Mouse (Mus musculus) frontal cortex, postnatal 10 days (tissue): ENCODE measurements around the gene Wdr26.

Source experiments
- DNase-seq, 2 experiments: peaks; one replicate each; pipeline ENCODE4 v3.0.0; 2022; ENCODE audit warnings: low spot score in 2 of 2, mixed read lengths in 1 of 2

Wdr26 gene

GRCm38 (mm10) chr1:181167816-181168215 is 44.0 kb downstream of the Wdr26 start:
- DNase-seq, result no peak

GRCm38 (mm10) chr1:181151541-181151940 is 60.3 kb downstream of the Wdr26 start:
- no peak for DNase-seq

DNA sequence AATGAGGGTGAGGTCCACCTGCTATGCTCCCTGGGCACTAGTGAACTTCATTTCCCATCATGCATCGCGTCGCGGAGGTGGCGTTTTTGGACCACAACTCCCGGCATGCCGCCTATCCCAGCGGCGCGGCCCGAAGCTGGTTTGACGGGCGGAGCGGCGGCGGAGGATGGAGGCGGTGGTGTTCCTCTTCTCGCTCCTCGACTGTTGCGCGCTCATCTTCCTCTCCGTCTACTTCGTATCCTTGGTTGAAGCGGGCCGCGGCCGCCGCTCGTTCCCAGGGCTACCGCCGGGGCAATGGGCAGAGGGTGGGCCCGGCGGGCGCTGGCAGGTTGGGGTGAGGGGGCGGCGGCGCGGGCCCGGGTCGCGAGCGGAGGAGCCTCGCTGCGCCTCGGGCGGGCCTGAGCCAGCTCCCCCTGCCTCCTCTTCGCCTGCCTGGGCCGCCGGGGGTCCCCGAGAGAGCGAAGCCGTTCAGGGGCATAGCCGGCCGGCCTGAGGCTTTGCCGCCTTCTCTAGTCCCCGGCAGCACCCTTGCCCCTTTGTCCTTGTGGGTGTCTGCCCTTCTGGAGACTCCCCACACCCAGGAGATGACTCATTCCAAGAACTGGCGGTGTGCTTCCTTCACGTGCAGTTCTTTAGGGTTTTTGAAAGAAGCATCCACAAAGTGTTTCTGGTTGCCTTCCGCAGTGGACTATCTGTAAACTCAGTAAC is 60.8 kb downstream of the Wdr26 start:
- peak; percentile 80 to 89 for DNase-seq

DNA sequence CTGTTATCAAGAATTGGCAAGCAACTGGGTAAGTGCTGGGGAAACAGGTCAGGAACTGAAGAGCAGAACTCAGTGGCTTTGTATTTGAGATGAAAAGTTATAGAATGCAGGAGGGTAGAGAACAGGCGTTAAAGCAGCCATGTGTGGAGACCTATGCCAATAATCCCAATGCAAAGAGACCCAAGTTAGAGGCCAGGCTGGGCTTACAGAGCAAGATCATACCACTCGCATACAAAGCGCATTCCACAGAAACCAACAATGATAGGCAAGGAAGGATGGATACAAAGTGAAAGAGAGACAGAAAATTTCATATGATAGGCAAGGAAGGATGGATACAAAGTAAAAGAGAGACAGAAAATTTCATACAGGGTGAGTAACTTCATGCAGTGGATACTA is 61.4 kb downstream of the Wdr26 start:
- no peak for DNase-seq

GRCm38 (mm10) chr1:181149373-181150017 is 62.3 kb downstream of the Wdr26 start:
- DNase-seq, result no peak

GRCm38 (mm10) chr1:181148540-181148939 is 63.3 kb downstream of the Wdr26 start:
- no peak for DNase-seq

DNA sequence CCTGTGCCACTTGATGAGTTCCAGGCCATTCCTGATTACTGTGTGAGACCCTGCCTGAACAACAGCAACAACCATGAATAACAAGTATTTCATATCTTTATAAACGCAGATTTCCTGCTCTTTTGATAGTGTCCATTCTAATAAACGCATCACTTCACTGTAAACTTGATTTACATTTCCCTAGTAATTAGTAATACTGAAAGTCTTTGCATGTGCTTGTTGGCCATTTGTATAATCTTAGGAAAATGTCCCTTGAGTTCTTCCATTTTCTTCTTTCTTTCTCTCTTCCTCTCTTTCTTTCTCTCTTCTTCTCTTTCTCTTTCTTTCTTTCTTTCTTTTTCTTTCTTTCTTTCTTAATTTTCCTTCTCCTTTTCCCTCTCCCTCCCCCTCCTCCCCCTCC is 65.6 kb downstream of the Wdr26 start:
- DNase-seq, result no peak

DNA sequence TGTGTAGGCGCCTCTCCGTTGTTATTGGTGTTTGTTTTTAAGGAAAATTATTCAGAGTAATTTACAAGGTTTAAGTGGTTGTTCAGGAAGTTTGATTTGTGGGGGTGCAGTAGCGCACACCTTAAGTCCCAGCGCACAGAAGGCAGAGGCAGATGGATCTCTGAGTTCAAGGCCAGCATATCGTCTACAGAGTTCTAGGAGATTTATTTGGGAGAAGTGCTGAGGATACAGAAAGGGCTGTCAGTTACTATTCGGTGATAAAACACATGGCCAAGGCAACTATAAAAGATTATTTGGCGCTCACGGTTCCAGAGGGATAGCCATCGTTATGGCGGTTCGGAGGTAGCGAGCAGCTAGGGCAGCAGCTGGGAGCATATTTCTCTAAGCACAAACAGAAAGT is 66.8 kb downstream of the Wdr26 start:
- DNase-seq, result no peak

DNA sequence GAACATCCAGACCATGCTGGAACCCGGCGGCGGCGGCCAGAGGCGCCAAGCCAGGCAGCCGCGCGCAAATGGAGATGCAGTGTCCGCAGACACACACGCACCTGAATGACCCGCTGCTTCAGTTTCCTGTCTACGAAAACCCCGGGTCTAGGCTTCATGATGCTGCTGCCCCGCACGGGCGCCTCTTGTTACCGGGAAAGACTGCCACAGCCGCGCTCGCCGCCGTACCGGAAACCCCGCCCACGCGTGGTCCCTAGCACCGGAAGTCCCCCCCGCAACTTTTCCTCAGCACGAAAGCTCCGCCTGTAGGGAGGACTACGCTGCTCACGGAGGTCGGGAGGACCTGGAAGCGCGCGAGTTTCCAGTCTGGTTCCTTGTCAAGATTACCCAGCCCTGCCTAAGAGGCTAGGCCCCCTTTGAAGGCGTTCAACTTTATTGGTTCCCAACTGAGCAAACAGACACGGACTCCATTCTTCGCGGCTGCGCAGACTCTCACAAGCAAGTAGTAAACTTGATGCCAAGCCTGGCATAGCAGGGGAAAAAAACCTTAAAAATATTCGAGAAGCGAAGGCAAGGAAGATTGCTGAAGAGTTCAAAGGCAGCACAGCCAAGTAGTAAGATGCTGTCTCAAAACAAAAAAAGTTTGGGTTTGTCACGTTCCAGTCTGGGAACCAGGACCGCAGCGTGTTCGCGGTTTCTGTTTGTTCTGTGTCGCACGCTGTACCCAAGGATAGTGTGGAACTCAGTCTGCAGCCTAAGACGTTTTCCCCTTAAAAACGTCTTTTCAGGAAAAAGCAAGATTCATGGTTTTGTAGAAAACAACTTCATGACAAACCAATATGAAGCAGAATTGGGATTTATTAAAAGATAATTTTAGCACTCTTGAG is 67.6 kb downstream of the Wdr26 start, which contains the start of the genes Nvl and Cnih4:
Nvl (minus strand) TSS at position 255 of the 887 bp plus-strand sequence.
Cnih4 (plus strand) TSS at position 744 of the 887 bp plus-strand sequence.
- DNase-seq, result peak; percentile 92

DNA sequence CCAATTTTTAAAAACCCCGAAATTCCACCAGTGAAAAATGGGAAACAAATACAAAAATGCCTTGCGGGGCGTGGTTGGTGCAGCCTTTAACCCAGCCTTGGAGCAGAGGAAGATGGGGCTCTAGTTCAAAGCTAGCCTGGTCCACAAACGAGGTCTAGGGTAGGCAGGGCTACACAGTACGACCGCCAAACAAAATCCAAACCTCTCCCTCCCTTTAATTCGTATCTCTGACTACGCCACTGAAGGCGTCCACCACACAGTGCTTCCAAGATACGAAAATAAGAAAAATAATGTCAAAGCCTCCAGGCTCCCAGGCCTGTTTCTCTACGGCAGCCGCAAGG is 68.2 kb downstream of the Wdr26 start:
- DNase-seq, result no peak

DNA sequence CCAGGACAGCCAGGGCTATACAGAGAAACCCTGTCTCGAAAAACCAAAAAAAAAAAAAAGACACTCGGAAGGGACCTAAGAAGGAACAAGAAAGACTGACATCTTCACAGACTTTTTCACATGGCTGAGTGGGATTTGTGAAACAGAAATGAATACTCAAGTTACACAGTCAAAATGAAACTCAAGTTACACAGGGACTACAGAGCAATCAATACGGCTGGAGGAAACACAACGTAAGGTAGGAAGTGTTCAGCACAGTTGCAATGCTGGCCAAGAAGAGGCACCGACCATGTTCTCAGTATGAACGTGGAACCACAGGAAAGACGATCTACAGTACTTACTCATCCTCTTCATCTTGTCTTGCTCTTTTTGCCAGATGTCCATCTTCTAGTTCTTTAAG is 73.1 kb downstream of the Wdr26 start:
- DNase-seq, result no peak

DNA sequence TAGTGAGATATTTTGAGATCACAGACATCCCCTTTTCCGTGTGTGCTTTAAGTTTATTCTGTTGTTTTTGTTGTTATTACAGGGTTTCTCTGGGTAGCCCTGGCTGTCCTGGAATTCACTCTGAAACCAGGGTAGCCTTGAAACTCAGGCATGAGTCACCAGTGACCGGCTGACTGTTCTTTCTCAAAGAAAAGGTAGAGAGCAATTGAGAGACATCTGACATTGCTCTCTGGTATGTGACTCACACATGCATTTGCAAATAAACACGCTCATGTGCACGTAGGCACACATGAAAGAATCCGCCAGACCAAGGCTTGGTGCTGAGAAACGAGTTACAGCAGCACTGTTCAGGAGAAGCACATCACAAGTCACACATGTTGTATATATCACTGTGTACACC is 79.9 kb downstream of the Wdr26 start:
- no peak for DNase-seq

DNA sequence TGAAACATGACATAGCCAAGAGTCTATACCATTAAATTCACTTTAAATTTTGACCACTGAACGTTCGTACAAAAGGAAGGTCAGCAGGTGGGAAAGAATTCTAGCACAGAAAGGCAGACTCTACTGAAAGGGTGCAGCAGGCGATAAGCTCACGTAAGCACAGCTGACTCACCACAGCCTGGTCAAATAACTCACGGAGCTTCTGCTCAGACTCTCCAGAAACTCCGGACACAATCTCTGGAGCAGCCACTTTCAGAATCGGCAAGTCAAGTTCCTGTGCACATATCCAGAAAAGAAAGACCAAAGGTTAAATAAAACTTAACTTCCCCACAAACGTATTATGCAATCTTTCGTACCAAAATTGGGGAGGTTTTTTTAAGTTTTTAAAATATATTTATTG is 85.0 kb downstream of the Wdr26 start:
- DNase-seq, result no peak

- no peak for DNase-seq
These were observed 85.9 kb downstream of the Wdr26 start for GRCm38 (mm10) chr1:181125916-181126315.

DNA sequence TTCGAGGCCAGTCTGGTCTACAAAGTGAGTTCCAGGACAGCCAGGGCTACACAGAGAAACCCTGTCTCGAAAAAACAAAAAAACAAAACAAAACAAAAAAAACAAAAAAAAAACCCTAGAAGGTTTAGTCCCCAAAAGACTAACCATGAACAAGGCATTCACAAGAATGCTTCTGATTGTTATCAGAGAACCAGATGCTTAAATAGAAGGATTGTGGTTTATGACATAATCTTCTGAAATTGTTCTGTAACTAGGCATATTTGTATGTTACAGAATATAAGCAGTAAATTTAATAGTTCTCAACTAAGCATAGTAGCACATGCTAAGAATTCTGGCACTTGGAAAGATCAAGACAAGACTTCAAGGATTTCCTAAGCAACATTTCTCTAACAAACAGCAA is 87.7 kb downstream of the Wdr26 start:
- DNase-seq, result no peak
